Mouse (Mus musculus) stomach, embryonic 15.5 days (tissue): ENCODE results near the gene Fkbp9. TPM values are rescaled to one million over a fixed set of nuclear protein-coding genes. Genes with fewer than 3 reads are reported as not detected.
A peak's percentile ranks its signal among the peaks of the same experiment; 100 is the strongest.

ENCODE experiments used
- ATAC-seq: fragments of 200-750 bp; cut with Nextera tagmentation; 2 replicates; pipeline ENCODE4 v1.8.0; 2017; ENCODE audit warnings: low read depth, moderate number of reproducible peaks, moderate TSS enrichment; ENCODE audit not compliant: insufficient read depth, low FRiP score
- H3K27ac ChIP-seq: fragments of 300-500 bp; sonication (generic); 2 replicates; pipeline ENCODE4 v1.5.1; 2015; ENCODE audit warnings: mild to moderate bottlenecking, inconsistent platforms
- H3K27me3 ChIP-seq: fragments of 300-500 bp; sonication (generic); replicated peaks from 2 replicates; pipeline ENCODE4 v1.6.1; 2015; ENCODE audit warnings: inconsistent platforms
- H3K36me3 ChIP-seq: fragments of 300-500 bp; sonication (generic); 2 replicates; pipeline ENCODE4 v1.6.1; 2015; ENCODE audit warnings: inconsistent platforms
- H3K4me1 ChIP-seq: fragments of 300-500 bp; sonication (generic); 2 replicates; pipeline ENCODE4 v1.6.1; 2015; ENCODE audit warnings: inconsistent platforms
- H3K4me2 ChIP-seq: fragments of 300-500 bp; sonication (generic); 2 replicates; pipeline ENCODE4 v1.6.1; 2015; ENCODE audit warnings: mild to moderate bottlenecking, inconsistent platforms
- H3K4me3 ChIP-seq: fragments of 300-500 bp; sonication (generic); replicated peaks from 2 replicates; pipeline ENCODE4 v1.5.1; 2015; ENCODE audit warnings: inconsistent platforms
- H3K9ac ChIP-seq: fragments of 300-500 bp; sonication (generic); 2 replicates; pipeline ENCODE4 v1.6.1; 2015; ENCODE audit warnings: inconsistent platforms
- H3K9me3 ChIP-seq: fragments of 300-500 bp; sonication (generic); 2 replicates; pipeline ENCODE4 v1.6.1; 2016; ENCODE audit warnings: inconsistent platforms
- WGBS: fragments of 180-500 bp; shearing (Covaris S2); methylation state at CpG from one replicate; pipeline ENCODE4 v1.1.7; 2015; 5-methylcytosine and 5-hydroxymethylcytosine counted together
- polyA plus RNA-seq: library from polyadenylated mRNA; unstranded; fragments of >200 nt; fragmentation: Nextera tagmentation; extraction: Ambion mirVana; gene quantifications from 2 replicates; pipeline ENCODE4 v1.2.1, GENCODE M21; 2015

Fkbp9 gene
- polyA plus RNA-seq, 1 experiment from 2014 or later = 145 TPM

DNA sequence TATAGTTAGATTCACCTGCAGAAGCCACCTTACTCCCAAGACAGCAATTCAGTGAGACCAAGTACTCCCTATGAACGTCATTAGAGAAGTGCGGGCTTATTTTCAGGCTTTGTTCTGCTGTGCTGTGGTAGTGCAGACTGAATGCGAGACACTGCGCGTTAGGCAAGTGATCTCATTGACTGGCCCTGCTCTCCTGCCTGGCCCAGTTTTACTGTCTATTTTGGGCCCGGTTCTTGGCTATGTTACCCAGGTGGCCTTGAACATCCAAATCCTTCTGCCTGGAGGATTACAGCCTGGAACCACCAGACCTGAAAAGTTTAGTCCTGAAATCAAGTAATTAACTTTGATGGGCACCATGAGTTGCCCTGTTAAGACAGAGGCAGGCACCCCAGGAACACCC, 56.7 kb downstream of the Fkbp9 start:
- H3K4me3 ChIP-seq = no peak overlapping the region
- H3K4me2 ChIP-seq = no peak overlapping the region
- H3K9me3 ChIP-seq = no peaks in the 10 kb centered on the region
- H3K9ac ChIP-seq = no peak overlapping the region
- no peak for ATAC-seq
- no peaks in the 10 kb centered on the region for H3K27me3 ChIP-seq
- 94% methylated on average over 6 of the region's 6 CpGs for WGBS
- no peaks in the 10 kb centered on the region for H3K4me1 ChIP-seq
- no peak overlapping the region for H3K27ac ChIP-seq
- peaks cover 24% of the 10 kb centered on the region; the same call in 1 of the 2 replicates for H3K36me3 ChIP-seq

DNA sequence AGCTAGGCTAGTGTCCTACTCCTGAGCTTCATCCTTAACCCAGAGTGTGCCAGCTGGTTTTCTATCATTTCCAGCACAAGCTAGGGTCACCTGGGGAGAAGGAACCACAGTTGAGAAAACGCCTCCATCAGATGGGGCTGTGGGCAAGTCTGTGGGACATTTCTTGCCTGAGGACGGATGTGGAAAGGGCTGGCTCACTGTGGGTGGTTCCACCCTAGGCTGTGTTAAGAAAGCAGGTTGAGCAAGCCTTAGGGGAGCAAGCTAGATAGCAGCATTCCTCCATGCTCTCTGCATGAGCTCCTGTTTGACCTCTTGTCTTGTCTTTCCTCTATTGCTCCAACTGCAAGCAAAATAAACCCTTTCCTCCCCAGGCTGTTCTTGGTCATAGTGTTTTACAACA, 58.9 kb downstream of the Fkbp9 start:
- Histone ChIP-seq H3K4me3 (no peak overlapping the region), H3K9ac (no peak overlapping the region), H3K4me2 (no peak overlapping the region), H3K9me3 (no peaks in the 10 kb centered on the region), H3K36me3 (peaks cover 19% of the 10 kb centered on the region; the same call in 1 of the 2 replicates), H3K27ac (no peak overlapping the region), H3K4me1 (no peaks in the 10 kb centered on the region), H3K27me3 (no peaks in the 10 kb centered on the region)
- WGBS = 88% methylated on average over 2 of the region's 2 CpGs
- no peak for ATAC-seq

DNA sequence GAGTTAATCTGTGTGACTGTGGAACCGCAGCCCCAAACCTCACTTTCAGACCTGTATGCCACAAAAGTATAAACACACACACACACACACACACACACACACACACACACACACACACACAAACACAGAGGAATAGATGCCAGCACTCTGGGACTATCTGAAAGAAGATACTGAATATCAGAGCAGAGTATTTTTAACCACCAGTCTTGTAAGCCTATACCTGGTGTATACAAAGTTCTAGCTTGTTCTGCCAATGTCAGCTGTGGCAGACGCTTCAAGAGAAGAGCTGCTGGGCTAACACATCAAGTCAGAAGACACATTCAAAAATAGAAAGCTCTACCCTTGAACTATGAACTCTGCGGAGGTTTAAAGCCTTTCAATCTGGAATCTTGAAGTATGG, 67.7 kb downstream of the Fkbp9 start:
- Histone ChIP-seq H3K36me3 (no peaks in the 10 kb centered on the region), H3K4me1 (peaks cover 17% of the 10 kb centered on the region), H3K9ac (no peak overlapping the region), H3K4me2 (no peak overlapping the region), H3K27ac (no peak overlapping the region), H3K4me3 (no peak overlapping the region), H3K27me3 (no peaks in the 10 kb centered on the region), H3K9me3 (no peaks in the 10 kb centered on the region)
- no peak for ATAC-seq
- WGBS = 73% methylated on average over 3 of the region's 3 CpGs

DNA sequence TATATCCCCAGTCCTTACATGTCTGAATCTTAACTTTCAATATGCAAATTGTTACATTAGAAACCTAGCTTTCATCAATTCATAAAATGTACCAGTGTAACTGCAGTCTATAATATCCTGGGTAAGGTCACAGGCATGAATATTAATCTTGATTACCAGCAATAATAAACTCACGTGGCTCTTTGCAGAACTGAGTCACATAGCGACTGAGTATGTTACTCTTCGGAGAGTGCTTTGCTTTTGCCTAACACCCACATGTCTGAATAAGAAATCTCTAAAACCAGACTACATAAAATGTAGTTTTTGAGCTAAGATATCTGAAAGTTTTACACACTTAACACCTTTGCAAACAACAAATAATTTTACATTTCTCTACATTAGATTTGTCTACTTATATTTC, 69.5 kb downstream of the Fkbp9 start:
- Histone ChIP-seq H3K9me3 (no peaks in the 10 kb centered on the region), H3K4me1 (peaks cover 17% of the 10 kb centered on the region), H3K4me2 (peak overlapping the region; percentile 16; the same call in 1 of the 2 replicates), H3K4me3 (peak overlapping the region; percentile 17), H3K9ac (no peak overlapping the region), H3K36me3 (no peaks in the 10 kb centered on the region), H3K27me3 (no peaks in the 10 kb centered on the region), H3K27ac (no peak overlapping the region; the same call in 1 of the 2 replicates)
- 43% methylated on average over 3 of the region's 3 CpGs for WGBS
- ATAC-seq = no peak

DNA sequence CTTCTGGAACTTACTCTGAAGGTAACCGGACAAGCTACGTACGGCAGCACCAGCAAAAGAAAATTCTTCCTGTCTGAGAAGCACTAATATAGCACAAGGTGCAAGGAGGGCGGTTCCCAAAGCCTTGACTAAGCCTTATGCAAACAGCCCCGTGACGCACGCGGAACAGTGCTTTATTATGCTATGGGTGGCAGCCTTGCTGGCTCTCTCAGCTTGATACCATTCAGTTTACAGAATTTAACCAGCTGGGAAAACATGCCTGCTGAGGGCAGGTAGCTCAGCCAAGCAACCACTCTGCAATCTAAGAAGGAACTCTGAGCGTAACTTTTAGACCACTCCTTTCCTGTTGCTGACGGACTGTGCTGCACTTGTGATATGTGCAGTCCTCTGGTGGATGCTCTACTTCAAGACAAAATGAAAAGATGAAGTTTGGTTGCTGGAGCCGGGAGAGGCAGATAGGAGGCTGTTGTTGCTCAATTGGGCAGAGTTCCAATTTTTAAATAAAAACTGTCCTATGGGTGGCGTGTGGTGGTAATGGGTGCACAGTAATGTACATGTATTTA, 70.0 kb downstream of the Fkbp9 start:
- H3K4me2 ChIP-seq = peak overlapping the region; percentile 29
- H3K4me3 ChIP-seq = peak overlapping the region; percentile 17; the same call in 1 of the 2 replicates
- no peaks in the 10 kb centered on the region for H3K27me3 ChIP-seq
- ATAC-seq = peak; percentile 90
- H3K4me1 ChIP-seq = peaks cover 17% of the 10 kb centered on the region
- no peak overlapping the region for H3K9ac ChIP-seq
- no peaks in the 10 kb centered on the region for H3K36me3 ChIP-seq
- peak overlapping the region; percentile 72 for H3K27ac ChIP-seq
- 34% methylated on average over 12 of the region's 12 CpGs for WGBS
- H3K9me3 ChIP-seq = no peaks in the 10 kb centered on the region

DNA sequence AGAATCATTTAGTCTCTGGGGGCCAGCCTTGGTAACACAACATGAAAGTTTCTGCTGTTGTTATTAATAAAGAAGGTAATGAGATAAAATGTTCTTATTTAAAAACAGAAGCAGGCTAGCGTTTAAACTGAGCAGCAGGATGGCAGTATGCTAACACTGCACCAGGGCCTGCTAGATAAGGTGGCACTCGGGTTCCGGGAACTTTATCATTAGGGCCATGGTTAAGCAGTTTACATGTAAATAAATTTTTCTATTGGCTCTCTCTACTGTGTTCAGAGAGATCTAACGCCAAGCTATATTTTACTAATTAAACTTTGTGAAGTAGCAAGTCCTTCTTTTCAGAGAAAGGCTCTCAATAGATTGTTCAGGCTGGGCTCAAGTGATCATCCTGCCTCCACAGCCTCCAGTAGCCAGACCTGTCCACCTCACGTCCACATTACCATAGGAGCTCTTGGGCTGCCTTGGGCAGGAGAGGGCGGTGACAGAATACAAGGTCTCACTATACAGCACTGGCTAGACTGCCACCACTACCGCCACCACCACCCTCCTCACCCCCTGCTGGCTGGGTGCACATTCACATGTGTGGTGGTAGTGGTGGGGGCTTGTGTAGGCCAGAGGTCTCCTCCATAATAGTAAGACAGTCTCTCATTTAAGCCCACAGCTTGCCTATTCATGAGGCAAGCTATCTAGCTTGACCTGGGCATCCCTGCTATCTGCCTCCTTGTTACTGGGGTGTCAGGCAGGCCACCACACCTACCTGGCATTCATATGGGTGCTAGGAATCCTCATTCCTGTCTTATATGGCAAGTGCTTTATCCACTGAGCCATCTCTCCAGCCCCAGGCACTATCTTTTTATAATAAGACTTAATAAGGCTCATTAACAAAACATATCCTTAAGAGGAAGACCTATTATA, 71.0 kb downstream of the Fkbp9 start:
- Histone ChIP-seq H3K36me3 (no peaks in the 10 kb centered on the region), H3K4me3 (no peak overlapping the region), H3K9ac (no peak overlapping the region), H3K4me1 (peaks cover 17% of the 10 kb centered on the region), H3K27ac (peak overlapping the region; percentile 41), H3K4me2 (no peak overlapping the region), H3K9me3 (no peaks in the 10 kb centered on the region), H3K27me3 (no peaks in the 10 kb centered on the region)
- ATAC-seq = peak; percentile 75
- 69% methylated on average over 7 of the region's 7 CpGs for WGBS

DNA sequence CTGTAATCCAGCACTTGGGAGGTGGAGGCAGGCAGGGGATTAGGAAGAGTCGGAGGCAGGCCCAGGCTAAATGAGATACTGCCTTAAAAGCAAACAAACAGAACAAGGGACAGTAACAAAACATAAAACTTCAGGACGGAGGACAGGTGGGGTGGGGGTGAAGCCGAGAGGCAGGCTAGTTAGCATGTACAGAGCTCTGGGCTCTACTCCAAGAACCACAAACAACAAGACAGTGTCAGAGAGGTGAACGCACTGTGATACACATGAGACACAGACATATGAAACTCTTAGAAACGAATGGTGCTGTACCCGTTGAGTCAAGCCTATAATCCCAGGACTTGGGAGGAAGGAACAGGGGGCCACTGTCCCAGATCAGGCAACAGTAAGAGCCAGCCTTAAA, 72.0 kb downstream of the Fkbp9 start:
- Histone ChIP-seq H3K4me3 (no peak overlapping the region), H3K27me3 (no peaks in the 10 kb centered on the region), H3K4me1 (peaks cover 17% of the 10 kb centered on the region), H3K9me3 (no peaks in the 10 kb centered on the region), H3K36me3 (no peaks in the 10 kb centered on the region), H3K9ac (no peak overlapping the region), H3K4me2 (no peak overlapping the region), H3K27ac (peak overlapping the region; percentile 35; the same call in 1 of the 2 replicates)
- WGBS = 32% methylated on average over 6 of the region's 6 CpGs
- ATAC-seq = no peak

DNA sequence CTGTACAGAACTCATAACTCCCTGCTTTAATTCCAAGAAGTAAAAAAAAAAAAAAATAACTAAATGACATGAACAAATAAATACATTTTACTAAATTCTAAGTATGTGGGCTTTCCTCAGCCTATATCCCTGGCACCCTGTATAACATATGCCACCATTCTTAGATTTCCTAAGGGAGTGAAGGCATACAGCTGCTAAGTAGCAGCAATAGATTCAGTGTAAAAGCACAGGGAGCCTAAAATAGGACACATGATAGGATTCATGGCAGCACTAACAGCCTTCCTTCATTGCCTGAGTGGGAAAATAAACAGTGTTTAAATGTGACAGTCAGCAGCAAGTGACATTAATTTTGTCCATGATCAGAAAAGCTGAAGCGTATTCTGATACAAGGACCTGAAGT, 72.5 kb downstream of the Fkbp9 start:
- no peaks in the 10 kb centered on the region for H3K36me3 ChIP-seq
- H3K27me3 ChIP-seq = no peaks in the 10 kb centered on the region
- no peak overlapping the region for H3K4me3 ChIP-seq
- no peaks in the 10 kb centered on the region for H3K9me3 ChIP-seq
- H3K4me2 ChIP-seq = no peak overlapping the region
- H3K4me1 ChIP-seq = peaks cover 17% of the 10 kb centered on the region
- no peak overlapping the region for H3K9ac ChIP-seq
- no peak for ATAC-seq
- WGBS = 71% methylated on average over 1 of the region's 1 CpGs
- H3K27ac ChIP-seq = no peak overlapping the region

DNA sequence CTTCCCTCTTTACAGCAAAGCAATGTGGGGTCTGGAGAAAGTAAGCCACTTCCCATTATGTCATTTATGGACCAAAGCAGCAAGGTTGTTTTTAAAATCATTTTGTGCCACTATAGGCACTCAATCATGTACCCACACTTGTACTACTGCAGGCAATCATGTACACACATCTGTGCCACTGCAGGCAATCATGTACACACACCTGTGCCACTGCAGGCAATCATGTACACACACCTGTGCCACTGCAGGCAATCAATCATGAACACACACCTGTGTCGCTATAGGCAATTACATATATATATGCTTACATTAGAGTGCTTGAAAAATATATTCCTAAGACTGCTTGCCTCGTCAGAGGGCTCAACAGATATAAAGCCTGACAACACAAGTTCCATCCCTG, 73.1 kb downstream of the Fkbp9 start:
- ATAC-seq = no peak

DNA sequence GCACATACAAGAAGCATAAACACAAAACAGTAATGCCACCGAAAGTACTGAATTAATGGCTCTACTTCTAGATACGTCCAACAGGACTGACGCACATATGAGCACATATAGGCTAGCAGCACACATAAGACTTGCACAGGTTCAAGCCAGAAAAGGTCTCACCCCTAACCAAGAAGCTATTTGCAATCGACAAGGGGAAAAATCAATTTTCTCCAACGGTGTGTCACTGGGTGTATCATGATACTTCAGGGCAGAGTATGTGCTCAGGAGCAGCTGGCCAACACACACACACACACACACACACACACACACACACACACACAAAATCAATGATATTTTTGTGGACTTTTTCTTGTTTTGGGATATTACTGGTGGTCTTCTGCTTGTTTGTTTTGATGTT, 73.6 kb downstream of the Fkbp9 start:
- Histone ChIP-seq H3K4me3 (no peak overlapping the region), H3K36me3 (no peaks in the 10 kb centered on the region), H3K4me1 (peaks cover 14% of the 10 kb centered on the region), H3K9me3 (no peaks in the 10 kb centered on the region), H3K27ac (no peak overlapping the region), H3K27me3 (no peaks in the 10 kb centered on the region), H3K9ac (no peak overlapping the region), H3K4me2 (no peak overlapping the region)
- ATAC-seq = no peak
- 66% methylated on average over 5 of the region's 5 CpGs for WGBS

More for the DNA sequence above, 73.1 kb downstream of the Fkbp9 start:
- Histone ChIP-seq H3K27me3 (no peaks in the 10 kb centered on the region), H3K4me1 (peaks cover 14% of the 10 kb centered on the region), H3K27ac (no peak overlapping the region), H3K36me3 (no peaks in the 10 kb centered on the region), H3K4me2 (no peak overlapping the region), H3K4me3 (no peak overlapping the region), H3K9me3 (no peaks in the 10 kb centered on the region), H3K9ac (no peak overlapping the region)
- 50% methylated on average over 2 of the region's 2 CpGs for WGBS

DNA sequence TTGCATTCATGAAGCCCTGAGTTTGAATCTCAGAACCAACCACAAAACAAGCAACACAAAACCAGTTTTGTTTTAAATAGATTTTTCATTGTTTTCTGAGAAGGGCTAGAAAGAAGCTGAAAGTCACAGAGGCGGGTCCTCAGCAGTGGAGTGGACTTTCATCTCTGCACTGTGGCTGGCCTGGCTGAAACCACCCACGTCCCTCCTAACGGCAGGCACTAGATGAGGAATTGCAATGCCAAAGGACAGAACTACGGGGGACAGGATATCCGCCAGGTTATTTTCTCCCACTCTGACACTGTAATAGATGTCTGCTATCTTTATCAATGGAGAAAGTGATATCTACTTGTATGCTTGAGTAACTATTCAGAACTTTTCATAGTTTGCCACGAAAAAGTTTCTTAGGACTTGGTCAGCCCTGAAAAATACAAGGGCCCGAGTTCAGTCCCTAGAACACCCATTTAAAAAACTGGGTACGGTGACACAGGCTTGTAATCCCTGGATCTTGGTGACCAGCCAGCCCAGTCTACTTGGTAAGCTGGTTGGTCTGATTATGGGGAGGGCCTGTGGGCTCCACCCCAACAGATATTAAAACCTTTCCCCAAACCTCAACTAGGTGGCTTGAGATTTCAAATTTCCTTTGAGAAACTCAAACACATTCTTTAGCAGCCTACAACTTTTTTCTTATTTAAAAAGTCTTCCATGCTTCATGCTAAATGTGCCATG, 74.4 kb downstream of the Fkbp9 start:
- ATAC-seq = no peak
- Histone ChIP-seq H3K9ac (no peak overlapping the region), H3K4me3 (no peak overlapping the region), H3K36me3 (no peaks in the 10 kb centered on the region), H3K4me1 (peaks cover 11% of the 10 kb centered on the region), H3K9me3 (no peaks in the 10 kb centered on the region), H3K27me3 (no peaks in the 10 kb centered on the region), H3K27ac (no peak overlapping the region), H3K4me2 (no peak overlapping the region)
- WGBS = 68% methylated on average over 8 of the region's 8 CpGs

DNA sequence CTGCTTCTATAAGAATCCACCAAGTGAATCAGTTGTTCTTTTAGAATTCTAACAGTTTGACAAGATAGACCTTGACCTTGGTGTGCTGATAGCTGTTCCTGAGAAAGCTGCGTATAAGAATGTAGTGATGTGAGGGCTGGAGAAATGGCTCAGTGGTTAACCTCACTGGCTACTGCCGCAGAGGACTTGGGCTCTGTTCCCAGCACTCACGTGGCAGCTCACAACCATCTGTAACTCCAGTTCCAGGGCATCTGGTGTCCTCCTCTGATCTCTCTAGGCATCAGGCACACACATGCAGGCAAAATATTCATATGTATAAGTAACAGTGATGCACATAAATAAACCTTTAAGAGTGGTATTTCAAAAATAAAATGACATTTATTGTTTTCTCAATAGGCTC, 76.1 kb downstream of the Fkbp9 start:
- Histone ChIP-seq H3K27me3 (no peaks in the 10 kb centered on the region), H3K4me3 (no peak overlapping the region), H3K4me2 (no peak overlapping the region), H3K9me3 (no peaks in the 10 kb centered on the region), H3K36me3 (no peaks in the 10 kb centered on the region), H3K4me1 (peaks cover 8% of the 10 kb centered on the region), H3K27ac (no peak overlapping the region), H3K9ac (no peak overlapping the region)
- 93% methylated on average over 3 of the region's 3 CpGs for WGBS
- no peak for ATAC-seq
